Mouse (Mus musculus) heart, postnatal 0 days (tissue): Measurements from ENCODE around the gene Pofut1.

Experiments
- CTCF ChIP-seq: IDR thresholded peaks from 2 replicates; pipeline ENCODE4 v1.5.1; 2016; ENCODE audit warnings: antibody characterized with exemption, control low read depth, low read depth
- EP300 ChIP-seq: IDR thresholded peaks from 2 replicates; pipeline ENCODE4 v1.6.1; 2016; ENCODE audit warnings: antibody characterized with exemption, low read depth

DNA sequence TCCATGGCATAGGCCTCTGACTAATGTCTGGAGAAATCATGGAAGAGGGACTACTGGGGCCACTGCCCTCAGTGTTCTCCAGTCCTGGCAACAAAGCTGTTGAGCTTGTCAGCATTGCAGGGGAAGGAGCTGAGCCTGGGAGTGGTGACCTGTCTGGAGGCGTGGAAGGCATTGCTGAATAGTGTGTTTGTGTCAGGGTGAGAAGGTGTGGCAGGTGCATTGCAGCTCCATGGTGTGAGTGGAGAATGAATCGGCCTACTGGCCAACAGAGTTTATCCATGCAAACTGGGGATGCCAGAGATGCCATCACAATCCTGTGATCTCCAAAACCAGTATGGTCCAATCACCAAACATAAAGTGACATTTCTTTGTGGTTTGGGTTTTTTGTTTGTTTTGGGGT, 15.3 kb downstream of the Pofut1 start:
- TF ChIP-seq CTCF (no peak), EP300 (no peak)
